Mouse (Mus musculus) fibroblast of lung, adult 2 months (primary cell): ENCODE results near the gene 4930469K13Rik.

Experiments
- DNase-seq: peaks from one replicate; pipeline ENCODE4 v3.0.0-alpha.2; 2011; ENCODE audit warnings: low read depth

The 4930469K13Rik gene

GRCm38 (mm10) chr11:33980146-33980545 lies 118.2 kb downstream of the 4930469K13Rik start:
- DNase-seq, result no peak

GRCm38 (mm10) chr11:33975121-33975520 lies 123.2 kb downstream of the 4930469K13Rik start:
- no peak for DNase-seq

GRCm38 (mm10) chr11:33974341-33975040 lies 123.9 kb downstream of the 4930469K13Rik start:
- no peak for DNase-seq

GRCm38 (mm10) chr11:33972114-33972513 lies 126.2 kb downstream of the 4930469K13Rik start:
- no peak for DNase-seq

- DNase-seq, result no peak
Observed at GRCm38 (mm10) chr11:33969199-33969598, 129.2 kb downstream of the 4930469K13Rik start.

- no peak for DNase-seq
Observed at GRCm38 (mm10) chr11:33967708-33968107, 130.6 kb downstream of the 4930469K13Rik start.

- no peak for DNase-seq
Observed at GRCm38 (mm10) chr11:33965380-33965779, 133.0 kb downstream of the 4930469K13Rik start.

- no peak for DNase-seq
Observed at GRCm38 (mm10) chr11:33962688-33963407, 135.5 kb downstream of the 4930469K13Rik start, which contains the start of gene Kcnmb1. TSS of gene Kcnmb1 (plus strand) at chr11:33963013.

- no peak for DNase-seq
Observed at GRCm38 (mm10) chr11:33962178-33962577, 136.2 kb downstream of the 4930469K13Rik start.

GRCm38 (mm10) chr11:33958713-33959112 lies 139.6 kb downstream of the 4930469K13Rik start:
- DNase-seq, result no peak

GRCm38 (mm10) chr11:33957595-33957994 lies 140.8 kb downstream of the 4930469K13Rik start:
- no peak for DNase-seq

GRCm38 (mm10) chr11:33956623-33957022 lies 141.7 kb downstream of the 4930469K13Rik start:
- DNase-seq, result no peak

GRCm38 (mm10) chr11:33955982-33956381 lies 142.4 kb downstream of the 4930469K13Rik start:
- no peak for DNase-seq

GRCm38 (mm10) chr11:33951684-33952625 lies 146.4 kb downstream of the 4930469K13Rik start:
- no peak for DNase-seq

- DNase-seq, result no peak
Observed at GRCm38 (mm10) chr11:33951155-33951554, 147.2 kb downstream of the 4930469K13Rik start.

GRCm38 (mm10) chr11:33946501-33946900 lies 151.9 kb downstream of the 4930469K13Rik start:
- DNase-seq, result no peak

- no peak for DNase-seq
Observed at GRCm38 (mm10) chr11:33944786-33945328, 153.5 kb downstream of the 4930469K13Rik start.

- no peak for DNase-seq
Observed at GRCm38 (mm10) chr11:33944067-33944785, 154.1 kb downstream of the 4930469K13Rik start.

- DNase-seq, result no peak
Observed at GRCm38 (mm10) chr11:33943565-33943964, 154.8 kb downstream of the 4930469K13Rik start.

GRCm38 (mm10) chr11:33939456-33940113 lies 158.8 kb downstream of the 4930469K13Rik start:
- DNase-seq, result no peak
